Comparison of ENCODE assay signal across 21 mouse cellular contexts in genomic region chr9:90084152-90084551, GRCm38 (mm10).
"Had no signal": no experiment of that assay in that cellular context is flagged by ENCODE, and none has a peak within 500 bp of the region (broad histone marks: within the 10 kb centered on the region; RNA-seq: fewer than 3 reads in every experiment).

No protein-coding gene starts in this region.

- H3K27me3 ChIP-seq: liver, embryonic 13.5 days; liver, embryonic 15.5 days; lung, embryonic 15.5 days; megakaryocyte, embryonic 14.5 days; midbrain, embryonic 12.5 days; midbrain, embryonic 15.5 days; neural tube, embryonic 13.5 days; neural tube, embryonic 15.5 days had no signal

- H3K27ac ChIP-seq: liver, embryonic 13.5 days; liver, embryonic 15.5 days; lung, embryonic 15.5 days; macrophage; midbrain, embryonic 12.5 days; midbrain, embryonic 15.5 days; neural tube, embryonic 13.5 days; neural tube, embryonic 15.5 days had no signal

- H3K4me2 ChIP-seq: liver, embryonic 13.5 days; liver, embryonic 15.5 days; lung, embryonic 15.5 days; midbrain, embryonic 12.5 days; midbrain, embryonic 15.5 days; neural tube, embryonic 13.5 days; neural tube, embryonic 15.5 days had no signal

- H3K4me3 ChIP-seq: liver, embryonic 13.5 days; liver, embryonic 15.5 days; lung, embryonic 15.5 days; megakaryocyte, embryonic 14.5 days; midbrain, embryonic 12.5 days; midbrain, embryonic 15.5 days; neural tube, embryonic 13.5 days; neural tube, embryonic 15.5 days had no signal

- H3K4me1 ChIP-seq: liver, embryonic 13.5 days; liver, embryonic 15.5 days; lung, embryonic 15.5 days; midbrain, embryonic 12.5 days; midbrain, embryonic 15.5 days; neural tube, embryonic 13.5 days; neural tube, embryonic 15.5 days had no signal

- DNase-seq: liver, embryonic 13.5 days; liver, postnatal 0 days; lung, adult 2 months; lung, postnatal 14 days; lung, postnatal 36 days; retina, postnatal 1 day; right cerebral cortex, adult 18-20 months; right cerebral cortex, postnatal 25 days; right cerebral cortex, postnatal 4 days; spleen, adult 18-20 months; thymus, adult 18-20 months; thymus, postnatal 14 days; thymus, postnatal 36 days had no signal

- H3K9me3 ChIP-seq: liver, embryonic 13.5 days; liver, embryonic 15.5 days; lung, embryonic 15.5 days; megakaryocyte, embryonic 14.5 days; midbrain, embryonic 12.5 days; midbrain, embryonic 15.5 days; neural tube, embryonic 13.5 days; neural tube, embryonic 15.5 days had no signal
